In the genomic region with DNA sequence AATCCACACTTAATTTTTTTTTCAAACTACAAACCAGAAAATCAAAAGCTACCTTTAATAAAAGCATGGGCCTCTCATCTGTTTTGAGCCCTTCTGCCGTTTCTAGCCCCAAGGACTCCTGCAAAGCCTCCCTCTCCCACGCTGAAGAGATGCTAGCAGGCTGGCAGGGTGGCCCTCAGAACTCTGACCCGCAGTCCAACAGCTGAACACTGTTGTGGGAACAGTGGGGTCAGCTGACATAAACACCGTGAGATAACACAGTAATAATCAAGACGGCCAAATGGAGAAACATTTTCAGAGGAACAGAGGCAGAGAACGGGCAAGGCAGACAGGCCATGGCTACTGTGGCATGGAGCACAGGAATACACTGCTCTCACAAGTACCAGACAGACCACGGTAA, we compare ENCODE assay signal across 11 mouse cellular contexts.
DNase-seq lines count a peak whose midpoint lies in the region.
"Had no signal": no experiment of that assay in that cellular context is flagged by ENCODE, and none has a peak within 500 bp of the region (broad histone marks: within the 10 kb centered on the region; RNA-seq: fewer than 3 reads in every experiment).

No protein-coding gene starts in this region.

- DNase-seq in kidney, adult 11 months, result peak; percentile 75
- DNase-seq in kidney, postnatal 4 days, result no peak
- DNase-seq in kidney, adult 18-20 months, result peak; percentile 60
- DNase-seq in kidney, adult 9 months, result peak; percentile 85
- DNase-seq in kidney, postnatal 36 days, result peak; percentile 74 to 84
- no peak for DNase-seq in thymus, postnatal 4 days
- no peak for DNase-seq in lung, postnatal 4 days
- DNase-seq: cerebellum, postnatal 10 days; heart, postnatal 14 days; left cerebral cortex, postnatal 4 days; lung, postnatal 14 days had no signal

Comparison
In these comparisons a context has a peak if more than half of its experiments do, and no peak if none do; other contexts are left out.
1. DNase-seq: peak in kidney, adult 11 months (single experiment), kidney, adult 18-20 months (single experiment), kidney, adult 9 months (single experiment) and kidney, postnatal 36 days (2 of 2); none in kidney, postnatal 4 days (0 of 2), thymus, postnatal 4 days (single experiment) and lung, postnatal 4 days (0 of 2).